Comparison of ENCODE assay signal across 29 mouse cellular contexts in genomic region chr9:63298656-63299055, GRCm38 (mm10).
DNase-seq lines count a peak whose midpoint lies in the region; ATAC-seq lines count a peak whose summit lies in the region.
"Had no signal": no experiment of that assay in that cellular context is flagged by ENCODE, and none has a peak within 500 bp of the region (broad histone marks: within the 10 kb centered on the region; RNA-seq: fewer than 3 reads in every experiment).

No protein-coding gene starts in this region.

- H3K9me3 ChIP-seq in heart, embryonic 12.5 days (replicated peaks): no peaks in the 10 kb centered on the region
- no peaks in the 10 kb centered on the region for H3K9me3 ChIP-seq in midbrain, embryonic 11.5 days (ENCODE audit: control insufficient read depth, low read length)
- H3K9me3 ChIP-seq: embryonic facial prominence, embryonic 13.5 days; forebrain, embryonic 12.5 days; heart, embryonic 10.5 days; hindbrain, embryonic 12.5 days; intestine, embryonic 15.5 days; midbrain, embryonic 12.5 days; neural tube, embryonic 12.5 days had no signal

- no peak overlapping the region for H3K4me2 ChIP-seq in heart, embryonic 12.5 days
- H3K4me2 ChIP-seq in midbrain, embryonic 11.5 days: no peak overlapping the region
- H3K4me2 ChIP-seq: embryonic facial prominence, embryonic 13.5 days; forebrain, embryonic 12.5 days; hindbrain, embryonic 12.5 days; intestine, embryonic 15.5 days; limb, embryonic 13.5 days; liver, embryonic 11.5 days; midbrain, embryonic 12.5 days; neural tube, embryonic 12.5 days had no signal

- WGBS in heart, embryonic 12.5 days: 87% methylated on average over 3 of the region's 3 CpGs
- WGBS in midbrain, embryonic 11.5 days: 95% methylated on average over 3 of the region's 3 CpGs

- no peak overlapping the region for H3K4me3 ChIP-seq in heart, embryonic 12.5 days
- no peak overlapping the region for H3K4me3 ChIP-seq in midbrain, embryonic 11.5 days (ENCODE audit: low read depth, low read length)
- H3K4me3 ChIP-seq: embryonic facial prominence, embryonic 13.5 days; forebrain, embryonic 12.5 days; heart, embryonic 10.5 days; hindbrain, embryonic 12.5 days; intestine, embryonic 15.5 days; limb, embryonic 13.5 days; midbrain, embryonic 12.5 days; myocyte; neural tube, embryonic 12.5 days had no signal

- DNase-seq in cerebellum, adult 11-12 months: peak; percentile 18
- no peak for DNase-seq in cerebellum, postnatal 4 days (ENCODE audit: low spot score in 2 of 2)
- DNase-seq in heart, adult 11 months: peak; percentile 79
- DNase-seq in adrenal gland, adult 8-10 months: peak; percentile 46
- DNase-seq in midbrain, embryonic 11.5 days (ENCODE audit: low spot score, missing footprints): no peak
- no peak for DNase-seq in left cerebral cortex, postnatal 4 days
- DNase-seq: cerebellum, adult 9-11 months; forebrain, postnatal 0 days; heart, postnatal 36 days; kidney, adult 9 months; kidney, postnatal 14 days; lung, postnatal 36 days; right cerebral cortex, postnatal 4 days; thymus, adult 18-20 months; thymus, postnatal 25 days had no signal

- H3K4me1 ChIP-seq in heart, embryonic 12.5 days (replicated peaks): peaks cover 29% of the 10 kb centered on the region
- H3K4me1 ChIP-seq in midbrain, embryonic 11.5 days (ENCODE audit: control insufficient read depth, insufficient read depth, low read length): no peaks in the 10 kb centered on the region
- H3K4me1 ChIP-seq: intestine, embryonic 15.5 days had no signal

- intact Hi-C loops in left cerebral cortex, postnatal 4 days (cut with DNase I): no loop called here

- no peak for ATAC-seq in heart, embryonic 12.5 days (ENCODE audit: insufficient number of reproducible peaks, low FRiP score)
- no peak for ATAC-seq in midbrain, embryonic 11.5 days (ENCODE audit: low FRiP score)
- ATAC-seq: forebrain, postnatal 0 days; hindbrain, postnatal 0 days; intestine, embryonic 15.5 days; Patski had no signal

- no peaks in the 10 kb centered on the region for H3K27me3 ChIP-seq in heart, embryonic 12.5 days (replicated peaks)
- H3K27me3 ChIP-seq in midbrain, embryonic 11.5 days (ENCODE audit: control insufficient read depth, insufficient read depth, low read length): no peaks in the 10 kb centered on the region
- H3K27me3 ChIP-seq: embryonic facial prominence, embryonic 13.5 days; forebrain, embryonic 12.5 days; hindbrain, embryonic 12.5 days; intestine, embryonic 15.5 days; limb, embryonic 13.5 days; midbrain, embryonic 12.5 days; neural tube, embryonic 12.5 days; Patski had no signal

- H3K9ac ChIP-seq in heart, embryonic 12.5 days: no peak overlapping the region
- H3K9ac ChIP-seq in midbrain, embryonic 11.5 days (ENCODE audit: low read length): no peak overlapping the region
- H3K9ac ChIP-seq: embryonic facial prominence, embryonic 13.5 days; forebrain, embryonic 12.5 days; forebrain, postnatal 0 days; hindbrain, embryonic 12.5 days; intestine, embryonic 15.5 days; limb, embryonic 13.5 days; midbrain, embryonic 12.5 days; neural tube, embryonic 12.5 days had no signal

- no peak overlapping the region for H3K27ac ChIP-seq in heart, embryonic 12.5 days (ENCODE audit: poor library complexity, severe bottlenecking)
- no peak overlapping the region for H3K27ac ChIP-seq in midbrain, embryonic 11.5 days (ENCODE audit: low read depth, low read length)
- H3K27ac ChIP-seq: embryonic facial prominence, embryonic 13.5 days; forebrain, embryonic 12.5 days; heart, embryonic 10.5 days; hindbrain, embryonic 12.5 days; hindbrain, postnatal 0 days; intestine, embryonic 15.5 days; limb, embryonic 13.5 days; midbrain, embryonic 12.5 days; neural tube, embryonic 12.5 days; stomach, postnatal 0 days had no signal

- H3K36me3 ChIP-seq in heart, embryonic 12.5 days: peaks cover 30% of the 10 kb centered on the region
- H3K36me3 ChIP-seq in midbrain, embryonic 11.5 days (ENCODE audit: control insufficient read depth, insufficient read depth, low read length): no peaks in the 10 kb centered on the region
- H3K36me3 ChIP-seq: neural tube, embryonic 12.5 days had no signal

Comparison
In these comparisons a context has a peak if more than half of its experiments do, and no peak if none do; other contexts are left out.
1. DNase-seq: peak in cerebellum, adult 11-12 months (single experiment), heart, adult 11 months (single experiment) and adrenal gland, adult 8-10 months (single experiment); none in cerebellum, postnatal 4 days (0 of 2), midbrain, embryonic 11.5 days (single experiment) and left cerebral cortex, postnatal 4 days (single experiment).